Mouse (Mus musculus): ENCODE measurements around the gene Kiz.

Kiz gene

DNA sequence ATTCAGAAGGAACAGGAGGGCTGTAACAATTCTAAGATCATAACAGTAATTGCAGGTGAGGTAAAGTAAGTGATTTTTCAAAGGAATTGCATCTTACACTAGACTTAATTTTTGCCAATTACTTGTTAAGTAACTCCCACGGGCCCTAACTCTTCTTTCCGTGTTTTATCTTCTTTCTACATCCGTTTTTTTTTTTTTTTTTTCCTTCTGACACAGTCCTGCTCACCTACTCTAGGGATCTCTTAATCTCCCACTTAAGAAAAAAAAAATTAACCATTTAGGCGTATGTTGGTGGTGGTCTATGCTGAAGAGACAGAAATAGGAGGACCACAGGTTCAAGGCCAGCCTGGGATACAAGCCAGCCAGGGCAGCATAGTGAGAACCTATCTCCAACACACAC is 1.2 kb downstream of the Kiz start:
- no peak for DNase-seq (ENCODE audit: extremely low read depth, low read depth, low spot score)

DNA sequence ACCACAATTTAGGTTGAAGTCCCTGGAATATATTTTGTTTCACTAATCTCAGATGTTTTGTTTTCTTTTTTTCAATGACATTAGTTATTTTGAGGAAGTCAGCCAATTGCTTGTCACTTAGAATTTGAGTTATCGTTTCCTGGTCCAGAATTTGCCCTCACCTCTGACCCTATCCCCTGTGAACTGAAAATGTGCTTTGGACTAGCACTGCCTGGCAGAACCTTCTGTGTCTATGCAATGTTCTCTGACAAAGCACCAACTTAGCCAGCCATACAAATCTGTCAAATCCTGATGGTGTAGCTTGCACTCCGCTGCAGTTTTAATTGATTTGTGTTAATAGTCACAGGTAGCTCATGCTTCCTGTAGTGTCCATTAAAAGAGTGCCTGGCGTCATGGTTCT is 10.1 kb downstream of the Kiz start:
- no peak for DNase-seq (ENCODE audit: extremely low read depth, low read depth, low spot score)

DNA sequence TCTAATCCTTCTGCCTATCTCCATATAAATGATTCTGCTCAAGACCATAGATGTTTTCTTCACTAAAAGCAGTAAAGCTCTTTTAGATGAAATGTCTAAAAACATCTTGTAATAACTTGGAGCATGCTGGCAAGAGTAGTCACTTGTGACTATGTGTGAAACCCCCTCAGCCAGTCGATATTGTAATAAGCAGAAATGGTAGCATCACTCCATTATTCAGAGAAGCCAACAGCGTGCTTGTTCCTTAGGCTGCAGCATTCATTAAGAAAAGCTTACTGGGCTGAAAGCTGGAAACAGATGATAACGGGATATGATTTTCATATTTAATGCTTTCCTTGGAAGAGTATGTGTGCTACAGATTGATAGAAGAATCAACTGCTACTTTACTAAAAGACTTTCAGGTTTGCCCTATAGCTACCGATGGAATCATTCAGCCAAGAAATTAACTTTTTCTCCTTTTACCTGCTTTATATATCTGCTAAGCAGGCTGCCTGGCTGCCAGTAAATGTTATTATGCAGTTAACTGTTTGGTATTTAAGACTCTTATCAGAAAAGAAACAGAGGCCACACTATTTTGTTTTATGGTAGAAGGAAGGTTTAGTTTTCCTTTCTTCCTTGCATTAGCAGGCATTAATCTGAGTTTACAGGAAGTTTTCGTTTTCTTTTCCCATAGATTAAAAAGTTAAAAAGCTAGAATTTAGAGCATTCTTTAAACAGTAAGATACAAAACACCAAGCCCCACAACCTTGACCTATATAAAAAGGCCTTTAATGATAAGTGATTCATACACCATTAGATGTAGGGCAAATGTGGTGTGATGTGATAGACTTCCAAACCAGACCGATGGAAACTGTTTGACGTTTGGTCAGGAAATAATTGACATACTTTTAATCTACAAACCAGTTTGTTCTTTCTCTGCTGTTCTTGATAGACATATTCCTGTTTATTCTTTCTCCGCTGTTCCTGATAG is 15.9 kb downstream of the Kiz start:
- DNase-seq (ENCODE audit: extremely low read depth, low read depth, low spot score), result no peak

DNA sequence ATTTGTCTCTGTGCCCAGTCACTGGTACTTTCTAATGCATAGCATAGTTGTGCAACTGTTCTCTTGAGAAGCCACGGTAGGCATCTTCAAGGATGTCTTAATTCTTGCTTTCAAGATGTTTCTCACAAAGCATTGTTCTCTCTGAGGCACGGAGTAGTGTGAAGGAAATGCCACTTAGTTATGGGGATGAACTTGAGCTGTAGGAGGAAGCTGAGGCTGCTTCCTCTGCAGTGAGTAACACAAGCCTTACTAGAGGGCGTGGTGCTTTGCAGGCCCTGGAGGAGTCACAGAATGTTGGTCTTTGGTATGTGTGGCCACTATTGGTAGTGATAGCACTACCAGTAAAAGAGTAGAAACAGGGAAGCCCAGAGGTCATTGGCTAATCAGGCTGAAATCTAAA is 17.0 kb downstream of the Kiz start:
- DNase-seq (ENCODE audit: extremely low read depth, low read depth, low spot score), result no peak

DNA sequence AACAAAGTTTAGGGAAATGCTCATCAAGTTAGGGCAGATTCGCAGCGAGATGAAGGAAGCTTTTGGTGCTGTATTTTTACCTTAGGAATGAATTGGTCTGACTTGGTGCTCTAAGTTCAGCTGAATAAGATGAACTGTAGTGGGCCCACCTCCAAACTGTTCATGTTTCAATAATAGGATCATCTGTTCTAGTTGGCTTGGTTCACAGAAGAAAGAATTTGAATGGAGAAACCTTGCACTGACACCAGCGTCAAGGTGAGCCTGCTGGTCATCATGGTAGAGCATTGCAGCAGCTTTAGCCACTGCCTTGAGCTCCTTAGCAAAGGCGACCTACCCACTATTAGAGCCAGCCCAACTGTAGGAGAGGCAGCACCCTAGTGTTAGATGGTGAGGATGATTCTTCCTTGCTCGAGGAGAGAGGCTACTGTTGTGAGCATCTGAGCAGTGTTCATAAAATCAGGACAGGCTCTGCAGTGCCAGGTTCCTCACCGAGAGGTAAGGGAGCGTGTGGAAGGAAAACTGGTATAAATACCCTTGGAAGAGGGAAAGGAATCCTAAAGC is 18.3 kb downstream of the Kiz start:
- no peak for DNase-seq (ENCODE audit: extremely low read depth, low read depth, low spot score)

DNA sequence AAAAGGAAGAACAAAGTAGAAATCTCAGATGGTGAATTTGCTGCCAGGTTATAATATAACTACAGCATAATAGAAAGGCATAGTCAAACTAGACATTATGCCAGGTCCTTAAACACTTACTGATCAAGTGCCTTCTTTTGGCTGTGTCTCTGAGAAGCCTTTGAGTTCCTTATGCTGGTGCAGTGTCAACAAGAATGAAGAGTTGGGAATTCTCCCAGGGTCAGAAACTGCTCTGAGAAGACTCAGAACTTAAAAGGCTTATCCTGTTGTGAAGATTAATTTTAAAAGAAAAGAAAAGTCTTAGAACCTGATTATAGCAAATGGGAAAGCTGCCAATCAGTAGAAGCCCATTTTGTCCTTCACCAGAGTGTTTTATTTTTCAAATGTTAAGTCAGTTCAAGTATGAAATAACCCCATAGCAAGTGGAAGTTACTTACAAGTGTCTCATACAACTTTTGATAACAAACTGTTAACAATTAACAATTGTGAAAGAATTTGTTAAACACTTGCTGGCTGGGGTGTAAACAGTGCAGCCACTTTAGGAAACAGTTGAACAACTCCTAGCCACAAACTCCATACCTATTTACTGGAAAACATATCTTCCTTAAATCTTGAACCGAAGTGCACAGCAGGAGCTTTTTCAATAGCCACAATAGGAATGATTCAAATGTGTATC is 21.9 kb downstream of the Kiz start:
- no peak for DNase-seq (ENCODE audit: extremely low read depth, low read depth, low spot score)

DNA sequence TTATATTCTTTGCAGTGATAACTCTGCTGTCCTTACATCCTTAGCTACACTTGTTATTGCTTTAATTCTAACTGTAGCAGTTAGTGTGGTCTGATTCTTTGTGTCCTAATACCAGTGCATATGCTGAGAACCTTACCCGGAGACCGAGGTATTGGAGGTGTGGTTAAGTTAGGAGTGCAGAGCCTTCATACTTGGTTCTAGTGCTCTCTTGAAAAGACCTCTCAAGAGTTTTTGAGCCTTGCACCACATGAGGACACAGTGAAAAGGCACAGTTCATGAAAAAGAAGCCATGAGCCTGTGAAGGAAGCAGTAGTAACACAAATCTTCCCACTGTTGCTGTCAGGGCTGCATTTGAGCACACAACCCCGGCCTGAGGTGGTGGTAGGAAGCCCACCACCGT is 26.0 kb downstream of the Kiz start:
- no peak for DNase-seq (ENCODE audit: extremely low read depth, low read depth, low spot score)

DNA sequence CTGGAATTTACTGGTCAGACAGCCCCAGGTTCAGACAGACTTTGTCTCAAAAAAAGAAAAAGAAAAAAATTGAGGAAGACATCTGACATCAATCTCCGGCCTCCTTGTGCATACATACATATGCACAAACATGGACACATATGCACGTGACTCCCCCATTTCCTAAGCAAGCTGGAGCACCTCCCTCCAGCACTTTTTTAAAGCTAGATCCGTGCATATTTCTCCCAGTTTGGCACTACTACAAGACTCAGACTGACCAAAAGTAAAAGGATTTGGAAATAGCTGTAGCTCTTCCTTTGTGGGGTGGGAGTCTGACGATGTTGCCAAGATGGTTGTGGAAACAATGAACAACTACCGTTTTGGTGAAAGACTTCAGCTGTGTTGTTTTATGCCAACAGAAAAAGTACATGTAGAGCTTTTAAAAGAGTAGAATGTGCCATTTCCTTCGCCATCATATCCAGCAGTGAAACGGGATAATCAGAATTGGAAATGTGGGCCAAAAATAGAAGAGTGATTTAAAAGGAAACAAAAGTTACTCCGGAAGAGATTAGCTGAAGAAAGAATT is 28.7 kb downstream of the Kiz start:
- DNase-seq (ENCODE audit: extremely low read depth, low read depth, low spot score), result no peak

DNA sequence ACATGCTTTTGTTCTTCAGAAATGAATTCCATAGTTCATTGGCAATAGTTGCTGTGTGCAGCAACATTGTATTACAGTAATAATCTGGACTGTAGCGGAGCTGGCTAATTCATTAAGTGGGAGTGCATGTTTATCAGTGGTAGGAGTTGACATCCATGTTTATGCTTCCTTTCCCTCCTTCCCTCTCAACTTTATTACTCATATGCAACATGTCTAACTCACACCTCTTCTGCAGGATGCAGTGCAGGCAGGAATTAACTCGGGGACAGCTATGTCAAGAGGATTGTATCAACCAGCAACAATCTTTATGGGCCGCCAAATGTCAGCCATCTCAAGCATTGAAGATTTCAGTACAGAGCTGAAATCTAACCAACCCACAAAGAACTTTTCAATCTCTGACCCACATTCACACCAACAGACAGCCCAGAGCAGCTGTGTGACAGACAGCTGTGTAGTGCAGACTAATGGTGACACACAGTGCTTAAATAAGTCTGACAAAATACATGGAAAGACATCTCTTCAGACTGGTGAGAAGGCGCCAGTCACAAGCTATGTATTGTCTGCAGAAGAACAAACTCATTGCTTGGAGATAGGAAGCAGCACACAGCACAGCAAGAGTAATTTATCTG is 33.2 kb downstream of the Kiz start:
- DNase-seq (ENCODE audit: extremely low read depth, low read depth, low spot score), result no peak

DNA sequence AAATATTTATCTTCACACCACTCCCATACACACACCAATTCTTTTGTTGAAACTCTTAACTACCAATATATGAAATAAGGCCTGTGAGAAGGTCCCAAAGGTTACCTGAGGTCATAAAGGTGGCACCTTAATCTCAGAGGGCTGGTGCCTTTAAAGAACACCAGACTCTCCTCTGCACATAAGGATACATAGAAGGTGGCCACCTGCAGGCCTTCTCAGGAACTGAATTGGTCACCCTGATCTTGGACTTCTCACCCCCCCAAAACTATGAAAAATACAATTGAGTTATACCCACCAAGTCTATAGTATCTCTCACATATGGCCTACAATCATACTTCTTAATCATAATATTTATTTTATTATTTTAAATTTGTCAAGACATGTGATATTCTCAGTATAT is 43.3 kb downstream of the Kiz start:
- DNase-seq (ENCODE audit: extremely low read depth, low read depth, low spot score), result no peak

DNA sequence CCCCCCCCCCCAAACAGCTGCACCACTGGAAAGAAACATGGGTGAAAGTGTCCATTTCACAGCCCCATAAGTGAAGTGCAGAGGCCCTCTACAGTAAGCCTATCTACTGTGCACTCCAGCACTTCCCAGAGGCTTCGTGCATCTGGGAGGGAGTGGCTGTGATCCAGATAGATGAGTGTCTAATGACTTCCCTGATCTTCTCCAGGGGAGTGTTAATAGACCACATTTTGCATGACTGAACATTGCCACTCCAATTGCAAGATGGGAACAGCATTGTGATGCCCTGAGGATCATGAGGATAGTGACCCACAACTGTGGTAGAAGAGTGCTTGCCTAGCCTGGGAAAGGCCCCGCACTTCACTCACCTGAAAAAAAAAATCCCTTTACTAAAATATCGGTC is 60.4 kb downstream of the Kiz start:
- DNase-seq (ENCODE audit: extremely low read depth, low read depth, low spot score), result no peak

DNA sequence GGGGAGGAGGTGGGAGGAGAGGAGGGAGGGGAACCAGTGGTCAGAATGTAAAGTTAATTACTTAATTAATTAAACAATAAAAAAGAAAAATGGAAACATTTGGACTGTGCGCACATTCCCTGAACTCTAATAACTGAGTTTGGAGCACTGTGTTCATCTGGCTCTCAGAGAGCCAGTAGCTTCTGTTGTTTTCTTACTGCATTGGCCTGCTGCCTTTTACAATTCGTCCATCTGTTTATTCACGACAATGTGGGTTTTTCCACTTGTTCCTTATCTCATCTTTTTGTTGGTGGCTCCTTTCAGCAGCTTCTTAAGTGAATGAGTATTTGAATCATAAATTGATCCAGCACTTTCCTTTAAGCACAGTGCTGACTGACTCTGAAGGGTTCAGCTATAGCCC is 62.1 kb downstream of the Kiz start:
- no peak for DNase-seq (ENCODE audit: extremely low read depth, low read depth, low spot score)

DNA sequence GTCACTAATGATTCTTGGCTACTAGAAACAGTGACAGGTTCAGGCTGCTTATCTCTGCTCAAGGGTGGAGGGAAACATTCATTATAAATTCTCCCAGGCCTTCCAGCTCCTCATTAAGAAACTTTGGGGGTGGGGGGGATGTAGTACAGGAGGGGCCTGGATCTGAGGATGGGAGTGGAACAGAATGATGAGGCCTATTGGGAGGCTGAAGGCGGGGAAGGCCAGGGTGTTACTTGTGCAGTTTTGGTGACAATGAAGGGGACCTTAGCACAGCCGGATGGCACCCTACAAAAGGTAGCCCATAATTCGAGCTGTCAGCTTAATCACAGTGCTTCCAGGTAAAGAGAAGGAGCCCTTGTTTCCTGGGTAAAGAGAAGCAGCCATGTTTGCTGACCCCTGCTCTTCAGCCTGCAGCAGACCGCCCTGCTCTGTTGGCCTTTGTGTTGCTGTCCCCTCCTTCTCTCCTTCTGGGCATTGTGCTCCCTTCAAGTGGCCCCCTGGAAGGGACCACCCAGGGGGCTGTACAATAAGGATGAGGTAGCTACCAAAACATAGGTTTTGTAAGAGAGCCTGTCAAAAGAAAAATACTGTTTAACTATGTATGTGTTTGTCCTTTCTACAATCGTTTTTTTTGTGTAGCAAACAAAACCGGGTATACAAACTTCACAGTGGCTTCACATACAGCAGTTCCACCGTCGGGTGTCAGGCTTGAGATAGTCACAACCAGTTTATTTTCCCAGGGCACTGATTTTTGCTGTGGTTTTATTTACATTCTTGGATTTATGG is 64.9 kb downstream of the Kiz start:
- DNase-seq (ENCODE audit: extremely low read depth, low read depth, low spot score), result no peak

DNA sequence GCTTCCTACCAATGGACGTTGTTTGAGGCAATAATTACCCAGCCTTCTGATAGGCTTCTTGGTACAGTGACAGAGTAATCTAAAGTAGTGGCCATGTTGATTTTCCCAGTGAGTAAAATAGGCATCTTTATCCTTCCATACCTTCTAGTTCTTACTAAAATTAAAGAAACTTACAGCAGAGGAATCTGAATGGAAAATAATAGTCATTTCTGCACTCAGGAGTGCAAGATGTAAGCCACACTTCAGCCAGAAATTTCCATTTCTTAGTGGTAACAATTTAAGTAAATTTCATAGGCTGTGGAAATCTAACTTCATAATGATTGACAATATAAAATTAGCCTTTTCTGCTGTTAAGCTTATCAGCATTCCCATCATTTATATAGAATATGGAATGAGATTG is 69.6 kb downstream of the Kiz start:
- no peak for DNase-seq (ENCODE audit: extremely low read depth, low read depth, low spot score)

DNA sequence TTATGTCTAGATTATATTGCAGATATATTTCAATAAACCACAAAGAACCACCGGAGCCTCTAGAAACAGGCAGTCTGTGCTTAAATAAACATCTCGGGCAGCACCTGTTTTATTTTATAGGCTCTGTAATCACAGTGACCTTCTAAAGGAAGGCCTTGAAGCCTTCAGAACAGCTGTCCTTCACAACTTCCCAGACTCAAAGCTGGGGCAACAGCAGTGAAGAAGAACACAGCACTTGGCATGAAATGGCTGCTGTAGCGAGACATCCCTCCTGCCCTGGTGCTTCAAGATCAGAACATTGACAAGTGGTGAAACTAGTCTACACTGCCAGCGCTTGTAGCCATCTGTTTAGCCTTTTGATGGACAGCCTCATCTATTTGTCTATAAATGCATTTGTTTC is 70.2 kb downstream of the Kiz start:
- no peak for DNase-seq (ENCODE audit: extremely low read depth, low read depth, low spot score)

DNA sequence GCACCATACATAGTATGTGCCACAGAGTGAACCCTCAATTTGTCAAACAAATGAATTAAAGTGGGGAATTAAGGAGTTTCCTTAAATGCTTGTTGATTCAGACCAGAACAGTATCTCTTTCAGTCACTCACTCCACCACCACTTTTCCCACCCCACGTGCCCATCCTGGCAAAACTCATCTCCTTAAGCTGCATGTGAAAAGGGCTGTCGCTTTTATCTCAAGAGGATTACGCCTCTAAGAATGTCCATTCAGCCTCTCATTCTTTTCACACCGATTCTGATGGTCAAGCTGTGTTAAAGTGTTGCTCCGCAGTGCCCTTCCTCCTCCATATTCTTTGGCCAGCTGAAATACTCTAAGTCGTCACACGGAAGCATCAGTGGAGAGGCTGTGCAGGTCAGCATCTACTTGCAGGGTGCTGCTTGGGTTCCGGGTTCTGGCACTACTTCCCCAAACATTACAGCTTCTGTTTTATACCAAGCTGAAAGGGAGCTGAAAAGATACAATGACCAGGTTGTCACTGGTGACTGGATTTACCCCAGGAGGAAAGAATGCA is 92.6 kb downstream of the Kiz start:
- DNase-seq (ENCODE audit: extremely low read depth, low read depth, low spot score), result no peak

DNA sequence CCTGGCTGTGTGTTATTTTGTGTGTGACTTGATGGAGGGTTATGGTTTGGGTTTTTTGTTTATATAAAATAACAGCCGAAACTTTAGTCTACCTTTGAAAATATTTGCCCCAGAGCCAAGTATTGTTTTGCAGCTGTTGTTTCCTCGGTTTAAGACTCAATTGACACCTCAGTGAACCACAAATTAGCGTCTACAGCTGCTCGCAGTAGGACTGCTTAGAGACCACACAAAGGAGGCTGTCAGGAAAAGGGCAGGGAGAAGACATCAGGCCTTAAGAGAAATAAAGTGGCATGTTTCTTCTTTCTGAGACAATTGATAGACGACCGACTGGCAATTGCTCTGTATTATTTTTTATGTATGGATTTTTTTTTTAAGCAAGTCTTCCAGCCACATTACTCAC is 100.7 kb downstream of the Kiz start:
- no peak for DNase-seq (ENCODE audit: extremely low read depth, low read depth, low spot score)

DNA sequence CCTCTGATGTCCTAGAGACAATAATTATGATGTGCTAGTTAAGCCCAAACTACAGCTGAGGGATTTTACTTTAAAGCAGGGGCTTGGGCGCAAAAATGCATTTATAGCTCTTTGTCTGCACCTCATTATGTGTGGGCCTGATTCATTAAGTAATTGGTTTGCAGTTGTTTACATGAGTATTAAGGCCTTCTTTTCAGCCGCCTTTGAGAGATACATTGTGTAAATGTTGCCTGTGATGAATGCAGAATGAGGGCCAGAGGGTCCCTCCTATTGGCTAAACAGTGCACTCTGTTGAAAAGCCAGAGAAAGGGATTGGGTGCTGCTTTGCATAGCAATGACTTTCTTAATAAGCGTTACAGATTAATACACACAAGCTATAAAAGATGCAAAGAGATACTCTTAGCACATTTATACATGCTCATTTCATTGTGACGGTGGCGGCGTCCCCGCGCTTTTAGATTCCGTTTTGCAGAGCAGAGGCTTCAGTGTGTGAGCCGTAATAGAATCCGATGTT is 102.8 kb downstream of the Kiz start:
- DNase-seq (ENCODE audit: extremely low read depth, low read depth, low spot score), result no peak

DNA sequence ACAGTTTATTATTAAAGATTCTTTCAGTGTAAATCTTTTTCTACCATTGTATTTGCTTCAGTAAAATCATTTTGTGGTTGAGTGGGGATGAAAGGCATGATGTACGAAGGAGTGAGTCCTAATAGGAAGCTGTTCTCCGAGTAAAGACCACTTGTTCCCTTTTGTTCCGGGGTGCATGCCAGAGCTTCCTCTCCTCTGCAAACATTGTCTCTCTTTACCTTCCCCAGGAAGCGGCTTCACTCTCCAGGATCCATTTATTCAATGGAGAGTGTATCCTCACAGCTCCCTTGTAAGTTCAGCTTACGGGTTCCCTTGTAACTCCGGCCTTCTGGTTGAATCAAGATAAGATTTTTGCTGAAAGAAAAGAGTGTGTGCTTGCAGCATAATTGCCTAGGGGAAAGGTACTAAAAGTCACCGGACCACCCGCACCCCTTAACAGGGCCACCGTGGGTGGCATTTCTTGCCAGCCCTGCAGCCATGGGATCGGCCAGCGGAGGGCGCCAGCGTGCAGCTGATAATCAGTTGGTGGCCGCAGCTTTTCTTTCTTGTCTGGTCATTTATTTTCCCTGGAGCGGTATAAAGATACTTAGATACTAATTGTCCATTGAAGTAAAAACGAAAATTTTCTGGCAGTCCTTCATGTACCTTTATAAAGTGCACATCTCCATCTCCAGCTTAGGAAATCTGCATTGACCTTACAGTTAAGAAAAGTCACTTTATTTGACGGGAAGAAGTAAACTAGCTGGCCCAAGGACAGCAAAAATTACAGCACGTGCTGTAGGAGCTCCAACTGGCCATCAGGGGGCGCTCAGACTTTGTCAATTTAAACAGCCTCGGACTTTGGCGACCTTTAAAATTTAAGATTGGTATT is 103.5 kb downstream of the Kiz start:
- no peak for DNase-seq (ENCODE audit: extremely low read depth, low read depth, low spot score)

Data from fat pad, adult 2 months (tissue).